Mouse (Mus musculus): ENCODE results near the gene Ugt8a. TPM values are rescaled to one million over a fixed set of nuclear protein-coding genes. Genes with fewer than 3 reads are reported as not detected.
A peak's percentile ranks its signal among the peaks of the same experiment; 100 is the strongest.

Gene Ugt8a
- total and polyA plus RNA-seq, 2 experiments from 2014 or later, result 6.1 to 11.1 TPM

- no peaks in the 10 kb centered on the region for H3K9me3 ChIP-seq (ENCODE audit: low read length)
- no peak overlapping the region for H3K27ac ChIP-seq
These were observed 55.4 kb downstream of the Ugt8a start for GRCm38 (mm10) chr3:125883009-125883408.

GRCm38 (mm10) chr3:125881835-125882234 is 56.6 kb downstream of the Ugt8a start:
- H3K4me2 ChIP-seq (ENCODE audit: low read depth, low read length), result no peak overlapping the region
- no peak overlapping the region for H3K4me3 ChIP-seq (ENCODE audit: low read length)
- no peaks in the 10 kb centered on the region for H3K27me3 ChIP-seq (ENCODE audit: insufficient read depth, low read length)
- H3K9ac ChIP-seq (replicated peaks; ENCODE audit: low read length), result no peak overlapping the region
- ATAC-seq (no peak), DNase-seq (ENCODE audit: low spot score) (peak; percentile 25)
- no peaks in the 10 kb centered on the region for H3K36me3 ChIP-seq (ENCODE audit: insufficient read depth, low read length)
- TF ChIP-seq CTCF (IDR thresholded peaks at IDR 0.05; ENCODE audit: low read depth), result peak; percentile 57
- no peaks in the 10 kb centered on the region for H3K4me1 ChIP-seq (ENCODE audit: insufficient read depth, low read length)
- H3K27ac ChIP-seq, result no peak overlapping the region
- no peaks in the 10 kb centered on the region for H3K9me3 ChIP-seq (ENCODE audit: low read length)

More at GRCm38 (mm10) chr3:125883009-125883408, 55.4 kb downstream of the Ugt8a start:
- TF ChIP-seq CTCF (IDR thresholded peaks at IDR 0.05; ENCODE audit: low read depth), result no peak
- Histone ChIP-seq H3K4me1 (ENCODE audit: insufficient read depth, low read length) (no peaks in the 10 kb centered on the region), H3K9ac (replicated peaks; ENCODE audit: low read length) (no peak overlapping the region), H3K4me3 (ENCODE audit: low read length) (no peak overlapping the region), H3K4me2 (ENCODE audit: low read depth, low read length) (no peak overlapping the region), H3K27me3 (ENCODE audit: insufficient read depth, low read length) (no peaks in the 10 kb centered on the region), H3K36me3 (ENCODE audit: insufficient read depth, low read length) (no peaks in the 10 kb centered on the region)
- DNase-seq (ENCODE audit: low spot score) (no peak), ATAC-seq (no peak)

DNA sequence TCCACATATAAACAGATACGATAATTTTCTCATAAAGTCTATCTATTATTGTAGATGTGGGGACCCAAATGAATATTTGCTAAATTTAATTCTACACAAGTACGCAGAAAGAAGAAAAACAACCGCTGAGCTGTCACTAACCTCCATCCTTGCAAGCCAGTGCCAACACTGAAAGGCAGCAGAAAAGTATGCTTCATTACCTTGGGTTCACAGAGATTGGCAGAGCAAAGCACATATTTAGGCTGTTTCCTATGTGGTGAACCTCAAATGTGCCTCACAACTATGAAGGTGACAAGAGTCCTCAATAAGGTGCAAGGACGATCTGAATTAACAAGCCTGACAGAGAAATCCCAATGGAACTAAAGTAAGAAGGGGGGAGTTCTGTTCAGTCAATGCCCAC is 64.0 kb downstream of the Ugt8a start:
- no peaks in the 10 kb centered on the region for H3K9me3 ChIP-seq (ENCODE audit: low read length)
- H3K27me3 ChIP-seq (ENCODE audit: insufficient read depth, low read length), result no peaks in the 10 kb centered on the region
- DNase-seq (ENCODE audit: low spot score), result no peak
- H3K9ac ChIP-seq (replicated peaks; ENCODE audit: low read length), result no peak overlapping the region
- WGBS, result 65% methylated on average over 4 of the region's 4 CpGs
- H3K4me1 ChIP-seq (ENCODE audit: insufficient read depth, low read length), result no peaks in the 10 kb centered on the region
- TF ChIP-seq CTCF (IDR thresholded peaks at IDR 0.05; ENCODE audit: low read depth), result no peak
- ATAC-seq, result no peak
- H3K4me2 ChIP-seq (ENCODE audit: low read depth, low read length), result no peak overlapping the region
- no peak overlapping the region for H3K27ac ChIP-seq
- no peaks in the 10 kb centered on the region for H3K36me3 ChIP-seq (ENCODE audit: insufficient read depth, low read length)
- no peak overlapping the region for H3K4me3 ChIP-seq (ENCODE audit: low read length)

DNA sequence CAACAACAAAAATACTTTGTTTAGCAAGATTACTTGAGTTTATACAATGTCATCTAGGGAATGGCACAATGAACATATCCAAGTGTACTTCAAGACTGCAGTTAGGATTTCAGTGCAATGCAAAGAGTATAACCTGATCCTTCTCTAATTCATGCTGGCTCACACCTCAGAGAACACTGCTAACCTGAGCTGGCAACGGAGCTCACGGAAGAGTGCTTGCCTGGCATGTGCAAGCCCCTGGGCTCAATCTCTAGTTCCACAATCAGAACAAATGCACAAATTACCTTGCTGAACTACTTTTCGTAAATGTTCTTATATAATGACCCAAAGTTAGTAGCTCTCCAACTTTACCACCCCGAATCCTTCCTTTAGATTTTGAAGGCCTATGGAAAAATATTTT is 68.5 kb downstream of the Ugt8a start:
- Histone ChIP-seq H3K9ac (replicated peaks; ENCODE audit: low read length) (no peak overlapping the region), H3K4me3 (ENCODE audit: low read length) (no peak overlapping the region)
- no peak for ATAC-seq

GRCm38 (mm10) chr3:125861601-125862000 is 76.8 kb downstream of the Ugt8a start:
- Histone ChIP-seq H3K27ac (no peak overlapping the region), H3K9me3 (ENCODE audit: low read length) (no peaks in the 10 kb centered on the region), H3K4me3 (ENCODE audit: low read length) (no peak overlapping the region), H3K4me1 (ENCODE audit: insufficient read depth, low read length) (no peaks in the 10 kb centered on the region), H3K36me3 (ENCODE audit: insufficient read depth, low read length) (no peaks in the 10 kb centered on the region), H3K27me3 (ENCODE audit: insufficient read depth, low read length) (no peaks in the 10 kb centered on the region), H3K4me2 (ENCODE audit: low read depth, low read length) (no peak overlapping the region), H3K9ac (replicated peaks; ENCODE audit: low read length) (no peak overlapping the region)
- DNase-seq (ENCODE audit: low spot score), result peak; percentile 65
- ATAC-seq, result peak; percentile 69
- no peak for TF ChIP-seq CTCF (IDR thresholded peaks at IDR 0.05; ENCODE audit: low read depth)
- 38% methylated on average over 3 of the region's 3 CpGs for WGBS

More for the DNA sequence above, 68.5 kb downstream of the Ugt8a start:
- Histone ChIP-seq H3K36me3 (ENCODE audit: insufficient read depth, low read length) (no peaks in the 10 kb centered on the region), H3K4me2 (ENCODE audit: low read depth, low read length) (no peak overlapping the region), H3K27me3 (ENCODE audit: insufficient read depth, low read length) (no peaks in the 10 kb centered on the region), H3K27ac (no peak overlapping the region), H3K9me3 (ENCODE audit: low read length) (no peaks in the 10 kb centered on the region), H3K4me1 (ENCODE audit: insufficient read depth, low read length) (no peaks in the 10 kb centered on the region)
- no peak for DNase-seq (ENCODE audit: low spot score)
- TF ChIP-seq CTCF (IDR thresholded peaks at IDR 0.05; ENCODE audit: low read depth), result no peak
- 90% methylated on average over 4 of the region's 4 CpGs for WGBS

DNA sequence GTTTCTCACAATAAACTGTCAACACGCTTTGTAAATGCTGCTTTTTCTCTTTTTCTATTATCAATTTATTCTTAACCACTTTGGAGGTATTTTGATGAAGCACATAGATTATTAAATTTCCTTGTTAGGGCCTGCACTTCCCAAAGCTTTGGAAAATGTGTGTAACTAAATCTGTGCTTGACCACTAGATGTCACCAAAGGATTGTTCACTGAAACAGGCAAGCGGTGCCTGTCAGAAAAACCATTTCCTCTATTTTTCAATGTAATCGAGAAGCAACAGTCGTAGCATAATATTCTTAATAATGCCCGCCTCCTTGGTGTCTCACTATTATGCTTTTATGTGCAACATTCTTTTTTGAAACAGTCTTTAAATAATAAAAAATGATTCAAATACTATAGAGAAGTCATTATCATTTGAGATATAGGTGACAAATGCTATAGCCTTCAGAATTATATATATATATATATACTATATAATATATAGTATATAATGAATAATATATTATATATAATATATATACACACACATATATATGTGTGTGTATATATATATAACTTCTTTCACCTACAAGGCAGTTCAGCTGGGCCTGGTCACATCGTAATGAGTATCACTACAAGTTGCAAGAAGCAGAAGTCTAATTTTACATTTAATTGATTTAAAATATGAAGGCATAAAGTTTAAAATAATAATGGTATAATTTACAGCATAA is 89.1 kb downstream of the Ugt8a start:
- no peak overlapping the region for H3K9ac ChIP-seq (replicated peaks; ENCODE audit: low read length)
- H3K27ac ChIP-seq, result no peak overlapping the region
- H3K36me3 ChIP-seq (ENCODE audit: insufficient read depth, low read length), result no peaks in the 10 kb centered on the region
- TF ChIP-seq CTCF (IDR thresholded peaks at IDR 0.05; ENCODE audit: low read depth), result peak; percentile 87
- H3K4me2 ChIP-seq (ENCODE audit: low read depth, low read length), result no peak overlapping the region
- H3K4me3 ChIP-seq (ENCODE audit: low read length), result no peak overlapping the region
- ATAC-seq, result no peak
- no peaks in the 10 kb centered on the region for H3K9me3 ChIP-seq (ENCODE audit: low read length)
- H3K27me3 ChIP-seq (ENCODE audit: insufficient read depth, low read length), result no peaks in the 10 kb centered on the region
- DNase-seq (ENCODE audit: low spot score), result peak; percentile 86
- H3K4me1 ChIP-seq (ENCODE audit: insufficient read depth, low read length), result no peaks in the 10 kb centered on the region
- 20% methylated on average over 6 of the region's 6 CpGs for WGBS

- 75% methylated on average over 4 of the region's 4 CpGs for WGBS
- Histone ChIP-seq H3K27ac (no peak overlapping the region), H3K4me1 (ENCODE audit: insufficient read depth, low read length) (no peaks in the 10 kb centered on the region), H3K4me3 (ENCODE audit: low read length) (no peak overlapping the region), H3K9ac (replicated peaks; ENCODE audit: low read length) (no peak overlapping the region), H3K9me3 (ENCODE audit: low read length) (no peaks in the 10 kb centered on the region), H3K4me2 (ENCODE audit: low read depth, low read length) (no peak overlapping the region), H3K36me3 (ENCODE audit: insufficient read depth, low read length) (no peaks in the 10 kb centered on the region), H3K27me3 (ENCODE audit: insufficient read depth, low read length) (no peaks in the 10 kb centered on the region)
- ATAC-seq (0 out of 2 replicates have a peak, but pooled peaks have one; percentile 35), DNase-seq (ENCODE audit: low spot score) (peak; percentile 19)
- no peak for TF ChIP-seq CTCF (IDR thresholded peaks at IDR 0.05; ENCODE audit: low read depth)
These were observed 110.4 kb downstream of the Ugt8a start for GRCm38 (mm10) chr3:125828051-125828450.

Data from hindbrain, postnatal 0 days (tissue).